Mouse (Mus musculus) right cerebral cortex, postnatal 25 days (tissue): Measurements from ENCODE around the gene Tubb5.
A peak's percentile ranks its signal among the peaks of the same experiment; 100 is the strongest.

Experiments used
- DNase-seq: peaks from one replicate; pipeline ENCODE4 v3.0.0; 2022

The Tubb5 gene

DNA sequence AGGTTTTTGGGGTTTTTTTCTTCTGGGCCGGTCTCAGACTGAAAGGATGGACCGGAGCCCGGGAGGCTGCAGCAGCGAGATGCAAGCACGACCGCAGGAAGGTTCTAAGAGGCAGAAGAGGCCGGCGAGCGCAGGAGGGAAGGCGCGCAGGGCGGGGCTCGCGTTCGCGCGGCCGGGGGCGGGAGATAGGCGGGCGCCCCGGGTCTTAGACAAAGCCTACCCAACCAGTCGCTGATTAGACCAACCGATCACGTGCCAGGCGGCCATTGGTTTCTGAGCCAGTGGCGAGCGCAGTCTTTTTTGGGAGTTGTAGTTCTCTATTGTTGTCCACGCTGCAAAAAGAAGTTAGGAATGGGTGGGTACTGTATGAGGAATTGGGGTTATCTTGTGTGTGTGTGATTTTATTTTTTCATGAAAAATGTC, at the start of gene Tubb5:
Gene Tubb5, minus strand, starts transcription at position 185 of the 423 bp plus-strand sequence.
- DNase-seq: peak; percentile 97

DNA sequence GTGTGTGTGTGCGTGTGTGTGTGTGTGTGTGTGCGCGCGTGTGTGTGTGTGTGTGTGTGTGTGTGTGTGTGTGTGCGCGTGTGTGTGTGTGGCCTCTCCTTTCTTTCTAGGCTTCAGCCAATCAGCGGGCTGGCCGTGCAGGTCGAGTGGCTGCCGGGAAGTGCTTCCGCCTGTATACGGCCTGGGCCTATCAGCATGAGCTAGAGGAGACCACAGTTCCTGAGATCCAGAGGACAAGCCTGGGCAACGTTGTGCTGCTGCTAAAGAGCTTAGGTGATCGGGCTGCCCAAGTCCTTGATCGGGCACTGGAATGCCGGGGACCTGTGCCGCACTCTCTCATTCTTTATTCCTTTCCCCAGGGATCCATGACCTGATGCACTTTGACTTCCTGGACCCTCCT, 49.6 kb upstream of the Tubb5 start:
- no peak for DNase-seq

DNA sequence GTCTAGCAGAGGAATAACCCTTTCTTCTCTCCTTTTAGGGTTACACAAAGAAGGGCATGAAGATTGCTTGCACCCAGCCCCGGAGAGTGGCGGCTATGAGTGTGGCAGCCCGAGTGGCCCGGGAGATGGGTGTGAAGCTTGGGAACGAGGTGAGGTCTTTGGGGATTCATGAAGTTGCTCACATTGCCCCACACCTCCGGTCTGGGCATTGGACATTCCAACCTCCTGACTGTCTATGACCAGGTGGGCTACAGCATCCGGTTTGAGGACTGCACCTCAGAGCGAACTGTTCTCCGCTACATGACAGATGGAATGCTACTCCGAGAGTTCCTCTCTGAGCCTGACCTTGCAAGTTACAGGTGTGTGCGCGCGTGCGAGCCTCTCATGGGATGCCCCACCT, 45.7 kb upstream of the Tubb5 start:
- DNase-seq: no peak

DNA sequence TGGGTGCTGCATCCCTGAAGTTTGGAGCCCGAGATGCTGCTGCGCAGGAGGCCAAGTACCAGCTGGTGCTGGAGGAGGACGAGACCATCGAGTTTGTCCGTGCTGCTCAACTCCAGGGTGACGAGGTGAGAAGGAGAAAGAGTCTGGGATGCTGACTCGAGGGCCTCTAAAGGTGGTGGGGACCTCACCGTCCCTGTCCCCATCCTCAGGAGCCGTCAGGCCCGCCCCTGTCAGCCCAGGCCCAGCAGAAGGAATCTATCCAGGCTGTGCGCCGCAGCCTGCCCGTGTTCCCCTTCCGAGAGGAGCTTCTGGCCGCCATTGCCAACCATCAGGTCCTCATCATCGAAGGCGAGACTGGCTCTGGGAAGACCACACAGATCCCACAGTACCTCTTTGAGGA, 44.8 kb upstream of the Tubb5 start:
- DNase-seq: no peak

DNA sequence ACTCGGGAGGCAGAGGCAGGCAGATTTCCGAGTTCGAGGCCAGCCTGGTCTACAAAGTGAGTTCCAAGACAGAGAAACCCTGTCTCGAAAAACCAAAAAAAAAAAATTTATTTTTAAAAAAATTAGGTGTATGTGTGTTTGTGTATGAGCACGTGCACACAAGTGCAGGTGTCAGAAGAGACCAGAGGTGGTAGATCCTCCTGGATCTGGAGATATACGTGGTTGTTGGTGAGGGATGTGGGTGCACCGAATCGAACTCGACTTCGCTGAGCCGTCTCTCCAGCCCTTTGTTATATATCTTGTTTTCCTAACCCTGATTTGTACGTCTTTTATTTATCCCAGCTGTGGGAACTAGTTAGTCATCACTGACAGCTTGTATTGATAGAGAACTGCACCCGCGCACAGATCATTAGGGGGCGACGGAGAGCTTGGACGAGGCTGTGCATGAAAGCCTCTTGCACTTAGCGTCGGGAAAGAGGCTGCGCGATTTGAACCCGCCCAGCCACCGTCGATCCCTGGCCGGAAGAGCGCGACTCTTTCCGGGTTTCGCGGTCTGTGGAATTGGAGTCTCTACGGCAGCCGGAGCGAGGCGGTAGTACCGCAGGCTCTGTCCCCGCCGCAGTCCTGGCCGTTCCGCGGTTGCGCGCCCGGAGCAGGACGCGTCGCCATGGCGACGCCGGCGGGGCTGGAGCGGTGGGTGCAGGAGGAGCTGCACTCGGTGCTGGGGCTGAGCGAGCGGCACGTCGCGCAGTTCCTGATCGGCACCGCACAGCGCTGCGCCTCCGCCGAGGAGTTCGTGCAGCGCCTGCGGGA, 41.3 kb upstream of the Tubb5 start, which contains the start of gene Dhx16:
Gene Dhx16, plus strand, starts transcription at position 575 of the 813 bp plus-strand sequence.
- DNase-seq: peak; percentile 95

DNA sequence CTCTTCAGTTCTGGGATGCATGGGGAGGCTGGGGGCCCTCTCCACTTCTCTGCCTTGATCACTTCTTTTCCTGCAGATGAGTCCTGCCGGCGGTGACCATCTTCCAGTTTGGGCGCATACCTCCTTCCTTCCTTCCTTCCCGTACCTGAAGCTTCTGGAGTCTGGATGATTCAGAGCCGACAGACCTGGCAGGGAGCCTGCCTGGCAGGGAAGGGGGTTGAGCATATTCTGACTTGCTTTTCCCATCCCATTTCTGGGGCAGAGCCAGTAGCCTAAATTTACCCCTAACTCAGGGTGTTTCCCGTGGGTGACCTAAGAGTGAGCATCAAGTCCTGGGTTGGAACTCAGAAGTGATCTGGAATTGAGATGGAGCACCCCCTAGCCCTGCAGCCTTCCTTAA, 36.6 kb upstream of the Tubb5 start:
- DNase-seq: peak; percentile 68

DNA sequence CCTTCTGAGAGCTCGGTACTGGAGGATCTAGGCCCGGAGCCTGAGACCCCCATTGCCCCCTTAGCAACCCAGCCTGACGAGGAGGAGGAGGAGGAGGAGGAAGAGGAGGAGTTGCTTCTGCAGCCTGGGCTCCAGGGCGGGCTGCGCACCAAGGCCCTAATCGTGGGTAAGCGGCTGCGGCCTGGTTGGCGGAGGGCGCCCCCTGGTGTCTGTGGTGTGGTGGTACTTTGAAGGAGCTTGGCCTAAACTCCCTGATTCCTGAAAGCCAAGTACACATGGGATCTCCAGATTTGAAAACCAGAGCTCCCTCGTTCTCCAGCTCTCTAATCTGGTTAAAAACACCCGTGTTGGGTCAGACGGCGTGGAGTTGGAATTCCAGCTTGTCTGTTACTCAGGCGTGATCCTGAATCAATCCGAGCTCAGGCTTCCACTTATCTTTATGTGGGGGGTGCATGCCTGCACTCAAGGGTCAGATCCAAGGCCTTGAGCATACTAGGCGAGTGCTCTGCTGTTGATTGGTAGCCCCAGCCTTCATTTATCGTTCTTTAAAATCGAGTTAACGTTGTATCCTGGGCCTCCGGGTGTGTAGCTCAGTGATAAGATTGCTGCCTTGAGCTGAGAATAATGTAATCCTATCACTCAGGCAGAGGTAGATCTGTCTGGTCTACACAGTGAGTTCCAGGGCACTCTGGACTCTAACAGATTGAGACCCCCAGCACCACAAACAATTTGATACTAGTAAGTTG, 35.8 kb upstream of the Tubb5 start:
- peak; percentile 85 for DNase-seq

DNA sequence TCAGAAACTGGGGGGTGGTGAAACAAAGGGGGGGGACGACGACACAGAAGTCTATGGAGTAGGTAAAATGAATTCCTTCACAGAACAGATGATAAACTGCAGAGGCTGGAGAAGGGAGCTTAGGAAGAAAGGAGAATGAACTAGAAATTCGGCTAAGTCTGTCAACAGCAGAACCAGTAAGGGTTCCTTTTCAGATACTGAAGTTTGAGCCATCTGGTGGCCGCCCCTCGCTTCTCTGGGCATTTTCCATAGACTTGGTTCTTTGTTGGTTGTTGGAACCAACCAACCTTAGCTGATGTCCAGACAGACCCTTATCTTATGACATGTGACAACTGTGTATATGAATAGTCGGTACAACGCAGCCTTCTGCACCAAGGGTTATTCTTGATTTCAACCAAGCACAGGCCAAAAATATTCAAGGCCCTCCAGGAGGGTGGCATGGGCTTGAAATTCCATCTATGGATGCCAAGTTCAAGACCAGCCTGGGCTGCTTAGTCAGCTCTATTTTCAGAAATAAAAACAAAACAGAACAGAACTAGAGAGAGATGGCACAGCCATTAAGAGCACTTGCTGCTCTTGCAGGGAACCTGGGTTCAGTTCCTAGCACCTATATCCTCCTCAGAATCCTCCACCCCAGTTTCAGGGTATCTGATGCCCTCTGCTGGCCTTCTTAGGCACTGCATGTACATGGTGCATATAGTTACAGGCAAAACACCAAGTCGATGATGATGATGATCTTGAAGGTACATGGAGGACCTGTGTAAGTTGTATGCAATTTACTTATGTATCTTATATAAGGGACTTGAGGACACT, 33.0 kb upstream of the Tubb5 start:
- DNase-seq: no peak

DNA sequence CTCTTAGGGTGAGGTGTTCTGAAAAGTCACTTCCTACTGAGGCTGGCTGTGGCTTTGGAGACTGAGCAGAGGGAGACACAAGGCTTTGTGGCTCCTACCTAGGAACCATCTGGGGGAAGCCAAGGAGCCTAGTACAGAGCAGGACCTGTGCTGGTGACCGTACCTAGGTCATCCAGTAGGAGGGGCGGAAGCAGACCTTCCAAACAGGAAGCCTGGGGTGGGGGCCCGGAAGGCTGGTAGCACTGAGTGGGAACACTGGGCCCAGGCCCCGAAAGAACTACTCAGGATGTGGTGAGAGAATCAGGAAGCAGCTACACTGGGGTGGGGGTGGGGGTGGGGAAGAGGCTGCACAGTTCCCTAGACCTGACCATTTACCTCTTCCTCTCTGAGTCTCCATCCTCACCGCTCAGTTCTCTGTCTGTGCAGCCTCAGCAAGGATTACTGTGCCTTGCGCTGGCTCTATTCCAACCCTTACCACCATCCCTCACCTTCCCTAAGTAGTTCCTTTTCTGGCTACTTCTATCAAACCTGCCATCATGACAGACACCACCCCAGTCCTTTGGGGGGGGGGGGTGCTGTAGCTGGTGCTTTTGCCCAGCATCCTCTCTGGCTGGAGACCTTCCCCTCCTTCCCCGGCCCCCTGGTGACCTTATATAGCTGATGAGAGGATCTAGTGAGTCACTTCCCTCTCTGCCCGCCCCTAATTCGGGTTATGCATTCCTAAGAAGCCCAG, 32.2 kb upstream of the Tubb5 start:
- DNase-seq: peak; percentile 35

DNA sequence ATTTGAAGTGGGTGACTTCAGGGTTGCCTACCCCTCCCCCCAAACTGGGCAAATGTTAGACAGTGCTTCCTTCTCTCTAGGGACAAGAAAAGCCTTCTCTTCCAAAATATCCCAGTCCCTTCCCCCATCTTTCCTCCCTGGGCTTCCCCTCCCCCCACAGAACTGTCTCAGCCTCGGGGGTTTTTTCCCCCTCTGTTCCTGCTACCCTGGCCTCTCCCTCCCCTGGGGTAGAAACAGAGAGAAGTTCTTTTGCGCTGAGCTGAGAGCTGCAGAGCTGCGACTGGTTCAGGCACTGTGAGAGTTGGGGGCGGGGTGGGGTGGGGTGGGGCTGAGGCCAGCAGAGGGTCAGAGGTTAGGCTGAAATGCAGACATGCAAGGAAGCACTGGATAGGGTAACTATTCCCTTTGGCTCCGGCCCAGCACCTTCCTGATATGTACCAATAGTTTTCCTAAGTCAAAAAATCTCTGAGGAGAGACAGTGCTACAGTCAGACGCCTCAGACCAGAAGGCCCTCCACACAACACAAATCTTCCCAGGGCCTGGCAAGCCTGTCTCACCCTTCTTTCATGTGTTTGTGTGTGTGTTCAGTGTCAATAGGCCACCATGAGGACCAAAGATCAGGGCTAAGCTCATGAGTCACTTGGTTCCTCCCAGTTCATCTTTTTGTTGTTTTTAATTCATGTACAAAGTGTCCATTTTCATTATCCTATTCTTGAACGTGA, 31.4 kb upstream of the Tubb5 start:
- no peak for DNase-seq

DNA sequence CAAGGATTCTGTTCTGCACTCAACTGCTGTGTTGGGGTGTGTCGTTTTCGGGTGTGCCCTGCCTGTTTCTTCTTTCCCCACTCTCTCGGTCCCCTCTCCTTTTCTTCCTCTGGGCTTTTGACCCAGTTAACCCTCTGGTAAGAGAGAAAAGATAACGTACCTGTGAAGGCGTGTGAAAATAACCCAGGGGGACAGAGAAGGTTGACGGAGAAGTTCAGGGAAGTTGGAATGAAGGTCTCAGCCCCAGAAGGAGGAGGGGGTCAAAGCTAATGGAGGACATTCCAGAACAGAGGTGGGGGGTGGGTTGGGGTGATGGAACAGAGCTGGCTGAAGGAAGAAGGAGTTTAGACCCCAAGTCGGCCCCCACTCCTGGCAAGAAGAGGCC, 30.8 kb upstream of the Tubb5 start:
- DNase-seq: no peak

DNA sequence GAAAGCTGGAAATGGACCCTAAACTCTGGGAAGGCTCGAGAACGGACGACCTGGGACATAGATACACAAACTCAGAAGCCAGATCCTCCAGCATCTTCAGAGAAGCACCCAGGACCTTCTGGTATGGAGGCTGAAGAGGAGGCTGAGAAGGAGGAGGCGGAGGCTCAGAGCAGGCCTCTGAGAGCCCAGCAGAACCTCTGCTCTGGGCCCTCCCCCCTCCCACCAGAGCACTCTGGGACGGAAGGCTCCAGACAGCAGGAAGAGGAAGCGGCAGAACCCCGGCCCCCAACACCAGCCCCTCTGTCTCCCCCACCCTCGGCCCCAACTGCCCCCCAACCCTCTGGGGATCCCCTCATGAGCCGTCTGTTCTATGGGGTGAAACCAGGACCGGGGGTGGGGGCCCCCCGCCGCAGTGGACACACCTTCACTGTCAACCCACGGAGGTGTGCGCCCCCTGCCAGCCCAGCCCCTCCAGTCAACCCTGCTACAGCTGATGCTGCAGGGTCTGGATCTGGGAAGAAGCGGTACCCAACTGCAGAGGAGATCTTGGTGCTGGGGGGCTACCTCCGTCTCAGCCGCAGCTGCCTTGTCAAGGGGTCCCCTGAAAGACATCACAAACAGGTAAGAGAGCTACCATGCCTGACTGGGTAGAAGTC, 30.2 kb upstream of the Tubb5 start:
- DNase-seq: no peak

DNA sequence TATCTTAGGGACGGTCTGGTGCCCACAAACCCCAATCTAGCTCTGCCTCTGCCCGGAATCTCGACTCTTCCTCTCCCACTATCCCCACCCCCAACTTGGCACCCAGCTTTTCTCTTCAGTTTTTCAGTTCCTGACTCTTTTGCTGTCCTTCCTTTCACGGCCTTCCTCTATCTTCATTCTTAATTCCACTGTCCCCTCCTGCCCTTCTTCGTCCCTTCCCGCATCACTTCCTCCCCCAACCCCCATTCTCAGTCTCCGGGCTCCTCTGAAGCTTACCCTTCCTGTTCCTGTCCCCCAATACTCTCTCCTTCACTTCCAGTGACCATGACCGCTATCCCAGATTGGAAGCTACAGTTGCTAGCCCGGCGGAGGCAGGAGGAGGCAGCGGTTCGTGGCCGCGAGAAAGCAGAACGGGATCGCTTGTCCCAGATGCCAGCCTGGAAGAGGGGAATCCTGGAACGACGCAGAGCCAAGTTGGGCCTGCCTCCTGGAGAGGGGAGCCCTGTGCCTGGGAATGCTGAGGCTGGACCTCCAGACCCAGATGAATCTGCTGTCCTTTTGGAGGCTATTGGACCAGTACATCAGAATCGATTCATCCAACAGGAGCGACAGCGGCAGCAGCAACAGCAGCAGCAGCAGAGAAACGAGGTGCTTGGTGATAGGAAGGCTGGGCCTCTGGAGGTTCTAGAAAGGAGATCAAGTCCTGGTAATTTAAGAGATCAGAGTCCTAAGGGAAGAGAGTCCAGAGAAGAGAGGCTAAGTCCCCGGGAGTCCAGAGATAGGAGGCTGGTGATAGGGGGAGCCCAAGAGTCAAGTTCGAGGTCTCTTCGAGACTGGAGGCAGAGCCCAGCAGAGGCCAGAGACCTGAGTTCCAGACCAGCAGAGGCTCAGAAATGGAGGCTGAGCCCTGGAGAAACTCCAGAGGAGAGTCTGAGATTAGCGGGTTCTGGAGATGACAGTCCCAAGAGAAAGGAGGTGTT, 29.1 kb upstream of the Tubb5 start:
- DNase-seq: no peak

DNA sequence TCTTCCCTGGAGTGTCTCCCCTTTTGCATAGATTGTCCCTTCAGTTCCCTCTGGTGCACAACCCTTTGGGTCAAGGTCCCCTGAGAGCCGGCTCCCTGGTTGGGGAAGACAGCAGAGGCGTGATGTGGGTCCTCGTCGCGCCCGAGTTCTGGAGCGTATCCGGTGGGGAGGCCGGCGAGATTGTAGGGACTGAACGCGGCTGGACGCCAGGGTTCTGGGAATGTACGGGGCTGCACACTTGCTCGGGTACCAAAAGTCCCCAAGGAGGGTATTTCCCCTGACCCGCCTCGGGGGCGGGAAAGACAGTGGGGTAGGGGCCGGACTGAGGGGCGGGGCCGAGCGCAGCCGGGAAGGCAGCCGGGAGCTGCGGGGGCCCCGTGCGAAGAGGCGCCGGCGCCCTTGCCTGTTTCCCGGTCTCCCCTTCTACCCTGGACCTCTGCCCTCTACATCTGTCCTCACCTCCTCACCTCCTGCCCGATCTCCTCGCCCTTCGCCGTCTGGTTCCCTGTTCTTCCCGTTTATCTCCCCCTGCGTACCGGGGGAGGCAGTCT, 28.2 kb upstream of the Tubb5 start:
- DNase-seq: peak; percentile 52

DNA sequence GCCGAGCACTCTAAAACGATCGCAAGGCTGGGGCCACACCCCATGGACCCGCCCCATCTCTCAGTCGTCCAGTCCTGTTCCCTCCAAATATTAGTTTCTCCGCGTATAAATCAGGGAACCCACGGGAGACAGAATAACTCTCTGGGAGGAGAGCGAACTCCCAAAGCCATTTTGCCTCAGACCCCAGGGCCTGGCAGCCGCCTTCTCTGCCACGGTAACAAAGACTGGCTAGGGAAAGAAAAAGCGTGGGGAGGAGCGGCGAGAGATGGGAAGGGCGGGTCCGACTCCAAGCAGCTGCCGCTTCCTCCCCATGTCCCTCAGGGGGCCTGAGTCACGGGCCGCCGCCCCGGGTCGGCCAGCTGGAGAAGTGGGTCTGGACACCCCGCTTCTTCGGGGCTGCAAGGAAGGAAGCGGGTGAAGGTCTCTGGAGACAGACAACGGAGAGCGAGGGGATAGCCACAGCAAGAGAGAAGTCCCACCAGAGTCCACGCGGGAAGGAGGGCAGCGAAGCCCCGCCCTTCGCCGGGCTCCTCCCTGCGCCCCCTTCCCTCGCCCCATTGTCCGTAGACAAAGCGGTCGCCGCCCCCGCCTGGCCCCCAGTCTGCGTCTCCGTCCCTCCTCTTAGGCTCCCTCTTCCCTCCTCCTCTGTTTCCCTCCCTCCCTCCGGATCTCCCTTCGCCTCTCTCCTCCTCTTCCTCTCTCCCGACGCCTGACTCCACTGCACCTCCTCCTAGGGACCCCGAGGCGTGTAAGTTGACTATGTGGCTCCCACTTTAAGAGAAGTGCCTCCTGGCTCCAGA, 27.6 kb upstream of the Tubb5 start, which contains the start of gene Ppp1r18:
Gene Ppp1r18, plus strand, starts transcription at position 113 of the 800 bp plus-strand sequence.
- peak; percentile 41 for DNase-seq

DNA sequence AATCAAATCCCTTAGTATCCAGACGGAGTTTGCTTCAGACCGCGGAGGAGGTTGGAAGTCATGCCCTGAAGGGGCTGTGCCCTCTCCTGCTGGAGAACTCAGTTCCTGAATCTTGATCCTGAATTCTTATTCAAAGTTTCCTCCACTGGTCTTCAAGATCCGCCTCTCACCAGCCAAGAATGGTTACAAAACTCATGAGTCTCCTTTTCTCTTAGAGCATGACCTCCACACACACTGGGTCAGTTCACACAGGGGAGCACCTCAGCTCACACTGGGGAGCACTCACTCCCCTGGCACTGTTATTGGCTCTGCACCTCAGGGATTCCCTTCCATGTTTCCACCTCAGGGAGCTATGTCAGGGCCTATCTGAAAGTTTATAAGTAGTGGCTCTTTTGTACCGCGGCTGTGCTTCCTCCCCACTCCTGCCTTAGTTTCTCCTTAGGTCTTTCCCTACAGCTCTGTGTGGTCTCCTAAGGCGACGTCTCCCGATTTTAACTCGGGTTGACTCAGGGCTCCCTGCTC, 26.8 kb upstream of the Tubb5 start:
- DNase-seq: no peak

DNA sequence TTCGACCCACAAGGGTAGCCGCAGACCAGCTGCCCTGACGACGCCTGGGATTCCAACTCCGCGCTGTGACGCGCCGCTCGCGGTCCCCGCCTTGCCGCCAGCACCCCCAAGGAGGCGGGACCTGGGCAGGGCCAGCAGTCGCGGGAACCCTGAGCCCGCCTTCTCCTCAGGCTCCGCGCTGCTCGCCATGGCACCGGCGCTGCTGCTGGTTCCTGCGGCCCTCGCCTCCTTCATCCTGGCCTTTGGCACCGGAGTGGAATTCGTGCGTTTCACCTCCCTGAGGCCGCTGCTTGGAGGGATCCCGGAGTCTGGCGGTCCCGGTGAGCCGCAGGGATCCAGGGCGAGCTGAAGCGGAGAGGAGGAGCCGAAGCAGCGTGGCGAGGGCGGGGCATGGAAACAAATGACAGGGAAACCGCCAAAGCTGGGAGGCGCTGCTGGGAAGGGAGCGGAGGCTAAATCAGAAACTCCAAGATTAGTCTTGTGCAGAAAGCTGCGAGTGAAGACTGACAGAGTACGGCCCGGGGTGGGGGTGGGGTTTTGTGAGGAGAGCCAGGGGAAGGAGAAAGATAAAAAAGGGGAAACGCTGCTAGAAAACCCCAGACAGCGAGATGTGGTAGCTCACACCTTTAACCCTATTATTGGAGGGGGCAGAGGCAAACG, 23.2 kb upstream of the Tubb5 start, which contains the start of gene Nrm:
Gene Nrm, plus strand, starts transcription at position 121 of the 660 bp plus-strand sequence.
- DNase-seq: peak; percentile 95

DNA sequence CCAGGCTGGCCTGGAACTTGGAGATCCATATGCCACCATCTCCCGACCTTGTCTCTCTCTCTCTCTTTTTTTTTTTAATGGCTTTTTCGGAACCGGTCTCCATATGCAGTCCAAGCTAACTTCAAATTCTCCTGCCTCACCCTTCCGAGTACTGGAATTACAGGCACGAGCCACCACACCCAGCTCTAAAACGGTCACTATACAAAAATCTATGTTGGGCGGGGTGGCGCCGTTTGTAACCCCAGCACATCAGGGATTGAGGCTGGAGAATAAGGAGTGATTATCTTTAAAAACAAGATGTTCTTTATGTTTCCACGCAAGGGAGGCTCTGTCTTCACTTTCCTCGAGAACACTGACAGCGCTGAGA, 22.7 kb upstream of the Tubb5 start:
- DNase-seq: no peak
